Mouse (Mus musculus) layer of hippocampus, postnatal 14 days (tissue): ENCODE results near the gene Pmis2. TPM values are rescaled to one million over a fixed set of nuclear protein-coding genes. Genes with fewer than 3 reads are reported as not detected.

Experiments used
- DNase-seq, 2 experiments: peaks; one replicate each; pipeline ENCODE4 v3.0.0; 2021 to 2022; ENCODE audit warnings: low spot score in 2 of 2, mixed read lengths in 1 of 2
- total RNA-seq, 2 experiments: library from RNA; stranded (reverse); gene quantifications; 2 replicates each; pipeline ENCODE4 v1.2.3; 2021

The Pmis2 gene
- total RNA-seq, 2 experiments from 2014 or later = not detected

- peak; percentile 22 to 30 for DNase-seq
Observed at GRCm38 (mm10) chr7:30634621-30635020, 36.8 kb downstream of the Pmis2 start.

GRCm38 (mm10) chr7:30633762-30634412 lies 37.5 kb downstream of the Pmis2 start:
- no peak for DNase-seq

- DNase-seq = no peak
Observed at GRCm38 (mm10) chr7:30629013-30629412, 42.4 kb downstream of the Pmis2 start.

- no peak for DNase-seq
Observed at GRCm38 (mm10) chr7:30626647-30627046, 44.8 kb downstream of the Pmis2 start.

GRCm38 (mm10) chr7:30625530-30626384 lies 45.6 kb downstream of the Pmis2 start, which contains the start of gene Cox6b1:
TSS of gene Cox6b1 (minus strand) at chr7:30626151.
- DNase-seq = peak; percentile 84 to 87

Other genes with a start within 250 kb of the Pmis2 start
- gene Nfkbid, start 249.9 kb downstream of the Pmis2 start, total RNA-seq = 1 to 10 TPM; 3.7 to 3.8 TPM
- 100 to 1,000 TPM; 981 to 987 TPM for gene Aplp1, start 226.1 kb downstream of the Pmis2 start, total RNA-seq
- 10 to 100 TPM in 1 of 2 experiments, 1 to 10 TPM in 1; 8.5 to 15.5 TPM for gene Kirrel2, start 213.9 kb downstream of the Pmis2 start, total RNA-seq
- 1 to 10 TPM; 1.2 to 1.3 TPM for gene Nphs1, start 213.3 kb downstream of the Pmis2 start, total RNA-seq
- not detected for gene Prodh2, start 178.0 kb downstream of the Pmis2 start, total RNA-seq
- gene Arhgap33, start 136.5 kb downstream of the Pmis2 start, total RNA-seq = 100 to 1,000 TPM; 160 to 163 TPM
- 1 to 10 TPM; 6.2 to 6.6 TPM for gene Hspb6, start 119.4 kb downstream of the Pmis2 start, total RNA-seq
- 1 to 10 TPM; 4.9 to 5.9 TPM for gene Proser3, start 119.3 kb downstream of the Pmis2 start, total RNA-seq
- gene Lin37, start 111.8 kb downstream of the Pmis2 start, total RNA-seq = 10 to 100 TPM; 34.1 to 43.4 TPM
- gene U2af1l4, start 108.3 kb downstream of the Pmis2 start, total RNA-seq = 10 to 100 TPM; 57.4 to 62.5 TPM
- 1 to 10 TPM; 4.7 to 5.3 TPM for gene Gm49396, start 108.3 kb downstream of the Pmis2 start, total RNA-seq
- gene Psenen, start 108.0 kb downstream of the Pmis2 start, total RNA-seq = 10 to 100 TPM; 77.0 to 84.1 TPM
- gene Igflr1, start 106.2 kb downstream of the Pmis2 start, total RNA-seq = 1 to 10 TPM; 2.1 to 3.7 TPM
- gene Kmt2b, start 82.9 kb downstream of the Pmis2 start, total RNA-seq = 10 to 100 TPM; 46.1 to 54.4 TPM
- gene Zbtb32, start 72.7 kb downstream of the Pmis2 start, total RNA-seq = not detected
- under 1 TPM in 1 of 2 experiments, not detected in 1; 0.52 TPM for gene Upk1a, start 58.8 kb downstream of the Pmis2 start, total RNA-seq
- 100 to 1,000 TPM; 793 to 817 TPM for gene Cox6b1, start 45.5 kb downstream of the Pmis2 start, total RNA-seq
- gene Etv2, start 35.8 kb downstream of the Pmis2 start, total RNA-seq = not detected
- 10 to 100 TPM; 70.4 to 75.5 TPM for gene Rbm42, start 21.3 kb downstream of the Pmis2 start, total RNA-seq
- 1 to 10 TPM; 4.5 to 5.0 TPM for gene Haus5, start 6.6 kb downstream of the Pmis2 start, total RNA-seq
- not detected for gene 2200002J24Rik, start 27.3 kb upstream of the Pmis2 start, total RNA-seq
- gene Atp4a, start 40.6 kb upstream of the Pmis2 start, total RNA-seq = 1 to 10 TPM in 1 of 2 experiments, under 1 TPM in 1; 0.79 to 1.4 TPM
- gene Tmem147, start 57.9 kb upstream of the Pmis2 start, total RNA-seq = 100 to 1,000 TPM; 127 to 143 TPM
- gene Gapdhs, start 72.1 kb upstream of the Pmis2 start, total RNA-seq = not detected
- gene Sbsn, start 79.9 kb upstream of the Pmis2 start, total RNA-seq = 10 to 100 TPM in 1 of 2 experiments, 1 to 10 TPM in 1; 6.8 to 10.7 TPM
- gene Dmkn, start 92.2 kb upstream of the Pmis2 start, total RNA-seq = 1 to 10 TPM; 1.3 to 2.2 TPM
- gene Krtdap, start 116.3 kb upstream of the Pmis2 start, total RNA-seq = not detected
- gene Ffar2, start 152.2 kb upstream of the Pmis2 start, total RNA-seq = not detected
- under 1 TPM; 0.24 to 0.32 TPM for gene Ffar3, start 184.6 kb upstream of the Pmis2 start, total RNA-seq
- gene Ffar1, start 190.0 kb upstream of the Pmis2 start, total RNA-seq = not detected
- not detected for gene Cd22, start 208.7 kb upstream of the Pmis2 start, total RNA-seq
- 100 to 1,000 TPM; 306 to 317 TPM for gene Mag, start 243.3 kb upstream of the Pmis2 start, total RNA-seq